Mouse (Mus musculus) adrenal gland, adult 8-10 months (tissue): Measurements from ENCODE around the gene Crim1. TPM values are rescaled to one million over a fixed set of nuclear protein-coding genes. Genes with fewer than 3 reads are reported as not detected.

ENCODE experiments used
- DNase-seq: peaks from one replicate; pipeline ENCODE4 v3.0.0; 2022
- total RNA-seq, 4 experiments: library from RNA; stranded (reverse); gene quantifications; 2 replicates each; pipeline ENCODE4 v1.2.4; 2022

Crim1 gene
- total RNA-seq, 4 experiments from 2014 or later: 36.6 to 49.5 (median 41.8) TPM

DNA sequence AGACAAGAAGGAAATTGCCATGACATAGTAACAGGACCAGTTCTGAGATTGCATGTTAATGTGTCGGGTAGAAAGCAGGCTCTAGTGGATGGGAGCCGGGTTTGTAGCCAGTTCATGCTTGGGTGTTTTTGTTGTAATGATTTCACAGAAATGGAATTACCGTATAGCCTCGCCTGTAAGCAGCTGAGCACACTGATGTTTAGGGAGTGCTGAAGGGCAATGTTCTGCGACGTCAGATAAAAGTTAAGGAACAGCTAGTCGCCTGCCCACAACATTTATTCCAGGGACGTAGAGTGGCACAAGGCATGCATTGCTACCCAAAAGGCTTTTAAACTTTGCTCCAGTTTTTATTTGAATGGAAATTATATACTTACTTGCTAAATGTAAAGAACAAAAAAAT, 131.4 kb downstream of the Crim1 start:
- DNase-seq: no peak

DNA sequence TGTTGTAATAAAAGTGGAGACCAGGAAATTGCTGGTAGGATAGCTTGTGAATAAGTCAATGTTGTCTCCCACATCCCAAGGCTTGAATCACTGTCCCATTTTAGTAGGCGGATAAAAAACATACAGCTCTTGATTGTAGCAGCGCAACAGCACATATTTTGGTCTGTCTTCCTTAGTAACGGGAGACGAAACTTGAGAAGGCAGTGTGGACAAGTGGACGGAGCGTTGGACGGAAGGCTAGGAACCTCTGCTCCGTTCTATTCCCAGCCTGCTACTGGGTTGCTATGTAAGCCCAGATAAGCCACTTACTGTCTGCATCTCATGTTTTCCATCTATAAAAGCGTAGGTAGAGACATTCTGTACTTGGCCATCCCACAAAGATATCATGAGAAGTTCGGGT, 133.2 kb downstream of the Crim1 start:
- no peak for DNase-seq

DNA sequence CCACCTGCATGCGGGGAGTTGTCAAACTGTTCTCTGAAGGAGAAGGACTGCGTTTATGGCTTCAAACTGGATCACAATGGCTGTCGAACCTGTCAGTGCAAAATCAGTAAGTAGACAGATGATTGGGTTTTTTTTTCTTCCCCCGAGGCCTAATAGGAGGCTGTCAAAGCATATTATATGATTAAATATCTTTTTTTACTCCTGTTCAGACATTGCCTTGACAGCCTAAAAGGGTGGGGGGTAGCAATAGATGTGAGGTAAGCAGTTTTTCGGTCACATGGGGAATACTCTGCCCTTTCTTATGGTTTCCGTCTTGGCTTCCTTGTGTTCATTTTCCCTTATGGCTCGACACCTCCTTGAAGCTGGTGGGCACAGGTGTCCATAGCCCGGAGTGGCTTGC, 135.2 kb downstream of the Crim1 start:
- DNase-seq: no peak

DNA sequence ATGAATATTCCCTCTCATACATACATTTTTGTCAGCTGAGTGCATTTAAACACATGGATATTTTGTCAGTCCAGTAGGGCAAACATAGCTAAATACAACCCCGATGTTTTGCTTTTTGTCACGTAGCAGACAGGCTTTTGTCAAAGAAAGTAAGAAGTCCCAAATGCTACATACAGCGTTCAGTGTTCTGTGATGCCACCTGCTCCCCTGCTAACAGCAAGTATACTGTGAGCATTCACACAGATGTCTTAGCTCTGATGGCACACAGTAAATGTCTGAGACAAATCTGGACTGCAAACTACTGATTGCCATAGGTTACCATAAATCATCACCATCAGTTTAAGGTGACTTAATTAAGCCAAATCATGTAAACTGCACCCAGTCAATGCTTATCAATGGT, 143.6 kb downstream of the Crim1 start:
- DNase-seq: no peak

DNA sequence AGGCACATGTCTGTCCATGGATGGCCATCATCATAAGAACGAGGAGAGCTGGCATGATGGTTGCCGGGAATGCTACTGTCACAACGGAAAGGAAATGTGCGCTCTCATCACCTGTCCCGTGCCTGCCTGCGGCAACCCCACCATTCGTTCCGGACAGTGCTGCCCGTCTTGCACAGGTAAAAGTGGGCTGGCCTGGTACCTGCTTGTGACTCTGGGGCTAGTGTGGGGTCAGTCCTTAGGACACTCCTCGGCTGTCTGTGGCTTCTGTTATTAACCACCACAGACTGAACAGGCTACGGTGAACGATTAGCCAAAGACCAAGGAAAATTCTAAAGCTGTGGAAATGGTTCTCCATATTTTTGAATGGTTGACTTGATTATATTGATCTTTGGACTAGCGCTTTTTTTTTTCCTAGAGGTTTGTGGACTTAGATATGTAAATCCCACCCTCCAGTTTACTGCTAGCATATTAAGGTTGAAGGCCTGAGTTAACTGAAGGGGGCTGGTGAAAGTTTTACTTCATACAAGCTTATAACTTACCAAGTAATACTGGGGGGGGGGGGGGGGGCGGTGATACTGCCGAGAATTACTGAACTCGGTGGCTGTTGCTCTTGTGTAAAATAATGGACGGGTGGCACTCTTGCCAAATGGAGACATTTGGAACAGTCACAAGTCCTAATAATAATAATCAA, 147.2 kb downstream of the Crim1 start:
- no peak for DNase-seq

DNA sequence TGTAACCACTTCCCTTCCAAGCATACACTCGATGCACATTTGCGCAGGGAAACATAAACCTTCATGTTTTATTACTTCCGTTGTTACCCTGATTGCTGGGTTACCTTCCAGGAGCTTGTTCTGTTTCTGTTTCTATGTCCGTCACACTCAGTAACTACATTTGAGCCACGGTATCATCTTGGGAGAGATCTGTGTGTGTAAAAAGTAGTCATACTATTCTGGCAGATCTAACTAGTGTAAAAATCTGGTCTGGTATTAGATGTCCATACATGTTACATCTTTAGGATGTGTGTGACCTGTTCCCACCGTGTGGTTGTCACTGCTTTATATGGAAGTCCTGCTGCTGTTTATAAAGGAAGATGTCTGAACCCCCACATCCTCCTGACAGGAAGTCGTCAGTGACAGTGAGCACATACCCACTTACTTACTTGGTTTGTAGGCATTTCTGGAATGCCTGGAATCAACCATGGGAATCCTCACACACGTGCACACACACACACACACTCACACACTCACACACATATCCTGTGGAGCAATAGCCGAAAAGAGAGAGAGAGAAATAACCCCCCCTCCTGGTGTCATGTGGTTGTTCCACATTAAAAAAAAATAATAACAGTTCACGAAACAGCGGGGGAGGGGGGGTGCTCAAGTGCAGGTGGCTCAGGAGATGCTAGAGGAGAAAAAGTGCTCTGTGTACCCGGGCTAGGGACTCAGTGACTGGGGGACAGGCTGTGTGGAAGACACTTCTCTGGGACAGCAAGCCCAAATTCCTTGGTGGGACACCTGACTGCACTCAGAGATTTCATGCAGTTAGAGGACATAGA, 151.8 kb downstream of the Crim1 start:
- no peak for DNase-seq

DNA sequence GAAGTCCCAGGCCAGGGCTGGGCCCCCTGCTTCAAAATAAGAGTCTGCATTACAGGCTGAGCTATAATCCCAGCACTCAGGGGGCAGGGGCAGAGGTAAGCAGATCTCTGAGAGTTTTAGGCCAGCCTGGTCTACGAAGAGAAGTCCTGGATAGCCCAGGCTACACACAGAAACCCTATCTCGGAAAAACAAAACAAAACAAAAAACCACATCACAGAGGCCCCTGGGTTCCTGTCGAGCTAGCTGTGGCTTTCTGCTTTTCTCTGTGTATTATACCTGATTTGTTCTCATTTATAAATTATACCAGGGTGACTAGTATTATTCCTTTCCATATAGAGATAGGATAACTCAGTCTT, 152.4 kb downstream of the Crim1 start:
- DNase-seq: no peak

DNA sequence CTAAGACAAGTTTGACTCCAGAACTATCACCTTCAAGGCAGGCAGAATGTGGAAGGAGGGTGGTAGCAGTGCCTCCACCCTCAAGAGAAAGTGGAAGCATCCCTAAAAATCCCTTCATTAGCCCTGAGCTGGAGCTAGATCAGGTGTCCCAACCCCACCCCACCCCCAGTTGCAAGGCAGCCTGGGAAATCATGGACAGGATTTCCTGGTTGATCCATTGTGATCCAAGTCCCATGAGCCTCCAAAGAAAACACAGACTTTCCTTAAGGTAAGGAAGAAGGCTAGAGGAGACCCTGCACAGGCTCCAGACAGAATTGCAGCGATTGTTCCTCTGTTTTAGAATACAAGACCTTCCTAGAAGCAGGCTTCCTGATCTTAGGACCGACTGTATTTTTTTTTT, 154.4 kb downstream of the Crim1 start:
- DNase-seq: no peak

DNA sequence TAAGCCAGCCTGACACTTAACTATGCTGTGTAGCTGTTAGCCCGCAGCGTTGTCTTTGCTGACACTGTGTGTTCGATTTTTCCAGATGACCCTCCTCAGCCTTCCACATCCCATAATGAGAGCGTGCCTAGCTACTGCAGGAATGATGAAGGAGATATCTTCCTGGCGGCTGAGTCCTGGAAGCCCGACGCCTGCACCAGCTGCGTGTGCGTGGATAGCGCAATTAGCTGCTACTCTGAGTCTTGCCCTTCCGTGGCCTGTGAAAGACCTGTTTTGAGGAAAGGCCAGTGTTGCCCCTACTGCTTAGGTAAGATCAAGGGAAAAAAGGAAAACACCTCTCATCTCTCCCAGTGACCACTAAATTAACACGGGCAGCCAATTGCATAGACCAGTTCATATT, 154.8 kb downstream of the Crim1 start:
- no peak for DNase-seq

DNA sequence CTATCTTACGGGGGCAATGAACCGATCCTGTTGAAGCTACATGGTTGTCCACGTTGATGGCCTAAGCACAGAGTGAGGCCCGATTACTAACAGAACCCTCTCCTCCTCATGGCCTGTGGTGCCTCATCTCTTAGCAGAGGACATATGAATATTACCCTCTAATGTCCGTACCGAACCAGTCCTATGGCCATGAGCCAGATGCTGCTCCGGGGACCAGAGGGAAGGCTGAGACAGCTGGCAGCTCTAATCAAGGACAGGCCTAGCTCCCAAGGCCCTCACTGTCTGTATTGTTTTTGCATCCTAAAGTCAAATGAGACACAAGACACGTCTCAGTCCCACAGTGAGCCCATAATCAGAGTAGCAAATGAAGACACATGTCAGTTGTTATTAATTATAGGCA, 155.6 kb downstream of the Crim1 start:
- no peak for DNase-seq

DNA sequence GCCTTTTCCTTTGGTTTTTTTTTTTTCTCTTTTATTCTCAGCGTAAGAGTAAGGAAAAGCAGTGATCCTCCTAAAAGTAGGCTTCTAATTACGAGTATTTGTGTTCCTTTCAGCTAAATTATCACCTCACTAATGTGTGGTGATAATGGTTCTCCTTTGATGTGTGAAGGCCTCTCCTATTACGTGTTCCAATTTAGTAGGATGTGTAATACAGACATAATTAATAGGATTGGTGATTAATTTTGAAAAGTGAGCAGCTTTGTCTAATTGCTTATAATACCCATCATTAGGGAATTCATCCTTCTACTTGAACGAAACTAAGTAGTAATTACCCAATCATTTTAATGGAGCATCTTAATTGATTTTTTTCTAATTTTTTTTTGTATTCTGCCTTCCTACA, 157.7 kb downstream of the Crim1 start:
- no peak for DNase-seq

DNA sequence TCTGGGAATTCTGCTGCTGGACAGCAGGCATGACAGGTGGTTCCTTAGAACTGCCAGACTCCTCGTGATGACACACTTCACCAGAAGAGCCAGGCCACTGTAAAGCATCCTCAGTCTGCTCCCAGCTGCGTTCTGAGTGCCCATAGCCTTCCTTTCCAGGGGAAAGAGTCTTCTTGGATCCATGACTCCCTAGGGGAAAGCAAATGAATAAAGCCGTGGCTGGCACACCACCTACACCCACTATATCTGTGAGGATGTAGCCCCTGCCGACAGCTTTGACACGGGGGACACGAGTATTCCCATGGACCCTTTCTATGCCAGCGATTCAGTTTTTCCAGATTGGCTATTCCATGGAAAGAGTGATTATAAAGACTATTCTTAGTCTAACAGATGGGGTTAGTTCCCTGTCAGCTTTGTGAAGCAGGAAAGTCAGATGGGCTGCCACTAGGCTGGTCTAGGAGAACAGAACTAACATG, 158.2 kb downstream of the Crim1 start:
- no peak for DNase-seq

DNA sequence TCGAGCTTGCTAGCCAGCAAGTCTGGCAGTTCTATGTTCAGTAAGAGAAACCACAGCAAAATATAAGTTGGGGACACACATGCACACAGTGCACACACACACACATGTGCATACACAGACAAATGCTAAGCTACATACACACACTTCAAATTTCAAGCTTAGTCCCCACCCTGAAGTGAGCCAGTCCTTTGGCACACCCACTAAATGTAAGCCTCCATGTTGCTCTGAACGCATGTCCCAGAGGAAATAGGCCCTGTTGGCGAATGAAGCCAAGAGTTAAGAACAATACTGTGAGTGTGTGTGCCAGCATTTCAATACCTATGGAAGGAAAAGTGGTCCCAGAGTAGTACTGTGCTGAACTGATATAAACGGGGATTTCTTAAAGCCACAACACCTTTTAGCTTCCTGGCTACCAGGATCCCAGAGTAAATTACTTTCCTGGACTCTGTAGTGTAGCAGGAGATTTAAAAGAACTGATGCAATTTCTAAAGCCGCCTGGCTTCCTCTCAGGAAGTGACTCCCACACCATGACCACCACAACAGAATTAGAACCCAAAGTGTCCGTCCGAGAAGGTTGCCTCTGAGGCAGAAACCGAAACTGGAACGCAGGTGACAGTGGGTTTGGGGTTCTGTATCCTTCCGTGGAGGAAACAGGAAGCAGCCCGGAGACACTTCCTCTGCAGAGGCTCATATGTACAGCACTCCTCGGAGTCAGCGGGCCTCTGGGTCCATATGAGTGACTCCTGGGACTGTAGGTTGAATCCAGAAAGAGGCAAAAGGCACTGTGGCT, 162.1 kb downstream of the Crim1 start:
- peak; percentile 32 for DNase-seq

DNA sequence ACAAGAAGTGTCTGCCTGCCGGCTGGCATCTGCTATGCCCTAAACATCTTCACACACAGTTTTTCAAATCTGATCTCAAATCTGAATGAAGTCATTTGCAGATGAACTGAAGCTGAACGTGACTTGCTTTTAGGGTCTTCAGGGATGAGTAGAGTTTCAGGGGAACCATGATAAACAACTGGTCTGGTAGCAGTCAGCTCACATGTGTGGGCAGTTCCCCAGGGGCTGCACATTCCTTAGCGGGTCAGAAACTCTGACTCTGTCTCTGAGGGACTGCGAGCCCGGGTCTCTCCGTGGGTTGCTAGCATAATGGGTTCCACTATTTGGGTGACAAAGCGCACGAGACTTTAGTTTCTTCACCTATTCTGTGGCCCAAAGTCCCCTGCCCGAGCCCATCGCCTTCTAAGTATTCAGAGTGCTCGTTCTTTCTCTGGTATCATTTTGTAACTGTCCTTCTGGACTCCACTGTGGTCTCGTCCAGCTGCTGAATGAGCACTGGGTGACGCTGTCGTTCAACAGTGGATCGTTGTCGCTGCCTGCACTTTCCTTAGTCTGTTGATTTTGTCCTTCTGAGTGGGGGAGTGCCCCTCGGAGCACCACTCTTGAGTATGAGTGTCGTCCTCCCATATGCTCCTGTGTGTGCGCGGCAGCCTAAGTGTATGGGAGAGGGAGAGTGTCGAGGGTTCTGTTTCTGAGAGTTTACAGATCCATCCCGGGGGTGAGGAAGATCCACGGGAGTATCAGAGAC, 164.7 kb downstream of the Crim1 start:
- DNase-seq: no peak

DNA sequence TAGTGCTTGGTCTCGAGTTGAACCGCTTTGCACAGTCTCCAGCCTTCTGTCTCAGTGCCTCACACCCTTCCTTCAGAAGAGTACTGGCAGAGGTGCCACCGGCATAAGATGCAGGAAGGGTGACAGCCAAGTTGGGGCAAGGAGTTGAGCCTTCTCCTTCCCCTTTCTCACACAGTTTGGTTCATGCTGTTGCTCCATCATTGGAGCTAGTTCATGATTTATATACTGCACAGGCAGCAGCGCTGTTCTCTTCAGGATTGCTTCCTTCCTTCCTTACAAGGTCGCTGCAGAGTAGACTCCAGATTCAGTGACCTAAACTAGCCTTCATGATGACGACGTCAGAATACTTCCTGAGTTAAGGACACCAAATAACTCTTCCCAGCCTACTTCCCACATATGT, 166.0 kb downstream of the Crim1 start:
- DNase-seq: no peak

DNA sequence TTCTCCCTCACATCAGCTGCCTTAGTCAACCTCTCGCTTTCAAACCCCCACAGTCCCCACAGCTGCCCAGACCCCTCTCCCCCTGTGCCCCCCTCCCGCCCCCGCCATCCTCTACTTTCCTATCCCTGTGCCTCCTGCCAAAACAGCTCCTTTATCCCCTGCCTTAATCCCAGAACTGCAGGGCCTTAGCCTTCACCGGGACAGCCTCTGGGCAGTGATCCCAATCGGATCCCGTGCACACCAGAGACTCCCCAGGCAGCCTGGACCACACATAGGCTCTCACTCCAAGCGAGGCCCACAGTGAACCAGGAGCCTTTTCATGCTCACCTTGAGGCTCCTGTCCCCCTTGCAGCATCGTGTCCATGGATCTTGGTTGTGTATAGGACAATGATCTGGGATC, 168.4 kb downstream of the Crim1 start:
- DNase-seq: no peak

DNA sequence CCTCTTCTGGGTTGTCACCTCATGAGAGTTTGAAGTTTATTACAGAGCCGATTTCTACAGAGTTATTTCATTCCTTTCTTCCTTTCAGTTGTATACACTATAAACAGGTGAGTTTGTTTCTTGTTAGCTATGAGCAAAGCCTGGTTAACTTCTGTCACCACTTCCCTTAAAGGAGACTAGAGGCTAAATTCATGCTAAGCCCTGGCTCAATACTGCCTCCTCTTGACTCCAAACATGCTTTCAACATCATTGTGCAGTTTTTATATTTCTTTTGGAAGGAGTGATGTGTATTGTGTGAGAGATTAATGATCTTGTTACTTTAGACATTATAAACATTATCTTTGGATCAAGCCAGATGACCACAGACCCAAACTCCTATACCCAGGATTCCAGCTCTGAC, 170.4 kb downstream of the Crim1 start:
- no peak for DNase-seq

DNA sequence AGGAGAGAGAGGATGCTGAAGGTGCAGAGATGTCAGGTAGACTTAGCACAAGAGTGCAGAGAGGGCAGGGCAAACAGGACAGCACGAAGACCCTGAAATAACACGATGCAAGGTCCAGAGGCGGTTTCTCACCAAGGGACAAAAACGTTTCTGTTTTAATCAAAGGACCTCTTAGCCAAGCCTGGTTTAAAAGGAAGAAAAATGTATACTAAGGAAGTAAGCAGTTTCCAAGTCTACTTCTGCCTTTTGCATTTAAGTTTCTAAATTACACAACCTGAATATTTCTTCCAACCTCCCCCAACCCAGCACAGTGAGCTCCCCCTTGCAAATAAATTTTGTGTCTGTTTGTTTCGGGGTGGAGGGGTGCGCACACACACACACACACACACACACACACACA, 173.1 kb downstream of the Crim1 start:
- no peak for DNase-seq

DNA sequence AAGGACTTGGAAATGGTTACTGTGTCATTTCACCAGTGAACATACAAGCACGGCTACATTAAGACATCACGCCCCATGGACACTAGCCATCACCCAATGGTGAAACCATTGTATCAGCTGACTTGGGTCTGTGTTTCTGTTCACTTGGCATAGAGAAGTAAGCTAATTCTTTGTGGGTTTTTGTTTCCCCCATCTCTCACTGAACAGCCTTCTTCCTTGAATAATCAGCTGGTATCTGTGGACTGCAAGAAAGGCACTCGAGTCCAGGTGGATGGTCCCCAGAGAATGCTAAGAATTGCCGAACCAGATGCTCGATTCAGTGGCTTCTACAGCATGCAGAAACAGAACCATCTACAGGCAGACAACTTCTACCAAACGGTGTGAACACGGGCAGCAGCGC, 173.8 kb downstream of the Crim1 start:
- no peak for DNase-seq

DNA sequence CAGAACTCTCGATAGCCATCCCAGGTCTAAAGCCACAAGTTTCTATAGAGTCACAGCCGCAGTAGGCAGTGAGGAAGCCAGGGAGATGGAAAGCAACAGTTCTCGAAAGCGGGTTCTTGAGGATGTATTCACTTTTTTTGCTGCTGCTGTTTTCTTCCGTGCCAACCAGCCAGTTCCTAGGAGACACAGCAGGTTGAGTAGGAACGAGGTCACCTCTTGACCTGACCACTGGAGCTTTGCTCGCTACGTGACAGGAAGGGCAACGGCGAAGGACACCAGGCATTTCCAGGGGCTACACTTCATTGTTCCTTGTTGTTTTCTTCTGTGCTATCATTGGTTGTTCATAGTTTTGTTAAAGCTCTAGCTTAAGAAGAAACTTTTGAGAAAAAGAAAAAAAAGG, 174.7 kb downstream of the Crim1 start:
- DNase-seq: no peak

DNA sequence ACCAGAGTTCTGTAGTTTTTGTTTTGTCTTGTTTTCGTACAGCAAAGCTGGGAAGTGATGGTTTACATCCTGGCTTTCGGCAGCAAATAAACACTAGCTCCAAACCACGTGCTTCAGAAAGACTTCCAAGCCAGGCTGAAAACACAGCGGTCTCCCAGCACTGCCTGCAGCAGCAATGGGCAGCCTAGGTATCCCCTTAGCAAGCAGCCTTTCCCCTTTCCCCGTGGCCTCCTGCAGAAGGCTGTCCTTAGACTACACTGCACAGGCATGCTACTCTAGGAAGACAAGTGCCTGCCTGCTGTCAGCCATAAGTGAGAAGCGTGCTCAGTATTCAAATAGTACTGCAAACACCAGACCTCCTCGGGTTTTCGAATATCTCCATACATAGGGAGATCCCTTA, 176.5 kb downstream of the Crim1 start:
- DNase-seq: no peak

DNA sequence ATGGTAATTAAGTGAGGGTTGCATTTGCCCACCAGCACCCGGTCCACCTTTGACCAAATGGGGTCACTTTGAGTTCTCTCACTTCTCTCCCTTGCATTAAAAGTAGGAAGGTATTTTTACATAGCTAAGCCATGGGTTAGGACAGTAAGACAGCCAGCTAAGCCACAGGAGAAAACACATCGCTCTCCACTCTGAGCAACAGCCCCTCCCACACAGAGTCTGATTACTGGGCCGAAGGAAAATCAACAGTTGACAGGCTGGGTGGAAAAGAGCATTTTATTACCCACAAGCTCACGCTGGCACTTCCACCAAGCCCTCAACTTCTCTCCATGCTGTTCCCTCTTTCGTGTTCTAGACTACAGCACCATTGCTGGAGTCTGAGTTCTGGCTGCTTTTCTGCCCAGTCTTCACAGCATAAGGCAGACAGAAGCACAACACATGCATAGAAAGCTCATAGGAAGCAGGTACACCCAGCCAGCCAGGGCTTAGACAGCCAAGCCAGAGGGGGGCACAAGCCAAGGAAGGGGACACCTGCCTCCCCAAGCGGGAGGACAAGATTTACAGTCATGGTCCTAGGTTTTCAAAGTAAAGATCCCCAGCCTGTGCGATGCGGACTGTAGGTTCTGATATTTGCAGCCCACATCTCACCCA, 179.2 kb downstream of the Crim1 start:
- no peak for DNase-seq
